Mouse (Mus musculus) liver, embryonic 14.5 days (tissue): ENCODE data around the gene Hibadh.

ENCODE experiments used
- CTCF ChIP-seq: IDR thresholded peaks from 2 replicates; pipeline ENCODE4 v1.5.1; 2016; ENCODE audit warnings: antibody characterized with exemption, low read depth, control low read depth
- EP300 ChIP-seq: IDR thresholded peaks from 2 replicates; pipeline ENCODE4 v1.6.1; 2016; ENCODE audit warnings: antibody characterized with exemption, low read depth

GRCm38 (mm10) chr6:52524226-52524625 is 116.0 kb downstream of the Hibadh start:
- TF ChIP-seq CTCF (no peak), EP300 (no peak)
